Mouse (Mus musculus) heart, embryonic 12.5 days (tissue): ENCODE results near the gene Cltc. TPM values are rescaled to one million over a fixed set of nuclear protein-coding genes. Genes with fewer than 3 reads are reported as not detected.

ENCODE experiments used
- ATAC-seq: fragments of 200-750 bp; cut with Nextera tagmentation; 2 replicates; pipeline ENCODE4 v1.8.0; 2017; ENCODE audit warnings: moderate TSS enrichment, moderate library complexity; ENCODE audit not compliant: insufficient number of reproducible peaks, low FRiP score
- H3K27ac ChIP-seq: fragments of 300-500 bp; sonication (generic); 2 replicates; pipeline ENCODE4 v1.5.1; 2016; ENCODE audit warnings: mild to moderate bottlenecking, moderate library complexity; ENCODE audit not compliant: poor library complexity, severe bottlenecking
- H3K27me3 ChIP-seq: fragments of 300-500 bp; sonication (generic); replicated peaks from 2 replicates; pipeline ENCODE4 v1.6.1; 2016; ENCODE audit warnings: mild to moderate bottlenecking, moderate library complexity
- H3K36me3 ChIP-seq: fragments of 300-500 bp; sonication (generic); 2 replicates; pipeline ENCODE4 v1.6.1; 2016; ENCODE audit warnings: mild to moderate bottlenecking, moderate library complexity
- H3K4me1 ChIP-seq: fragments of 300-500 bp; sonication (generic); replicated peaks from 2 replicates; pipeline ENCODE4 v1.6.1; 2016; ENCODE audit warnings: mild to moderate bottlenecking
- H3K4me2 ChIP-seq: fragments of 300-500 bp; sonication (generic); 2 replicates; pipeline ENCODE4 v1.6.1; 2016; ENCODE audit warnings: mild to moderate bottlenecking, moderate library complexity
- H3K4me3 ChIP-seq: fragments of 300-500 bp; sonication (generic); 2 replicates; pipeline ENCODE4 v1.5.1; 2016; ENCODE audit warnings: mild to moderate bottlenecking
- H3K9ac ChIP-seq: fragments of 300-500 bp; sonication (generic); 2 replicates; pipeline ENCODE4 v1.6.1; 2016; ENCODE audit warnings: mild to moderate bottlenecking, moderate library complexity
- H3K9me3 ChIP-seq: fragments of 300-500 bp; sonication (generic); replicated peaks from 2 replicates; pipeline ENCODE4 v1.6.1; 2016; ENCODE audit warnings: mild to moderate bottlenecking, moderate library complexity
- WGBS: fragments of 180-500 bp; shearing (Covaris S2); methylation state at CpG from one replicate; pipeline ENCODE4 v1.1.7; 2016; 5-methylcytosine and 5-hydroxymethylcytosine counted together
- polyA plus RNA-seq: library from polyadenylated mRNA; unstranded; fragments of >200 nt; fragmentation: Nextera tagmentation; extraction: Ambion mirVana; gene quantifications from 2 replicates; pipeline ENCODE4 v1.2.1, GENCODE M21; 2016

Gene Cltc
- polyA plus RNA-seq, 1 experiment from 2014 or later = 194 TPM

- H3K27ac ChIP-seq = no peak overlapping the region
- 30% methylated on average over 7 of the region's 7 CpGs for WGBS
- peaks cover 28% of the 10 kb centered on the region for H3K4me1 ChIP-seq
- H3K36me3 ChIP-seq = peaks cover 12% of the 10 kb centered on the region
- H3K27me3 ChIP-seq = no peaks in the 10 kb centered on the region
- peak overlapping the region; percentile 91 for H3K4me2 ChIP-seq
- ATAC-seq = no peak
- no peaks in the 10 kb centered on the region for H3K9me3 ChIP-seq
- peak overlapping the region; percentile 93 for H3K9ac ChIP-seq
- peak overlapping the region; percentile 95 for H3K4me3 ChIP-seq
These were observed 74.5 kb downstream of the Cltc start for GRCm38 (mm10) chr11:86682861-86683260.

- Histone ChIP-seq H3K4me2 (no peak overlapping the region), H3K27me3 (no peaks in the 10 kb centered on the region), H3K4me1 (peaks cover 26% of the 10 kb centered on the region), H3K9me3 (no peaks in the 10 kb centered on the region), H3K4me3 (no peak overlapping the region), H3K36me3 (peaks cover 3% of the 10 kb centered on the region), H3K9ac (no peak overlapping the region), H3K27ac (no peak overlapping the region)
- WGBS = 82% methylated on average over 3 of the region's 3 CpGs
- ATAC-seq = no peak
These were observed 75.9 kb downstream of the Cltc start for GRCm38 (mm10) chr11:86681423-86681822.

- ATAC-seq = no peak
- H3K9ac ChIP-seq = no peak overlapping the region
- H3K4me2 ChIP-seq = no peak overlapping the region
- no peaks in the 10 kb centered on the region for H3K27me3 ChIP-seq
- peaks cover 1% of the 10 kb centered on the region for H3K36me3 ChIP-seq
- no peak overlapping the region for H3K4me3 ChIP-seq
- no peak overlapping the region for H3K27ac ChIP-seq
- 96% methylated on average over 3 of the region's 3 CpGs for WGBS
- H3K4me1 ChIP-seq = peaks cover 23% of the 10 kb centered on the region
- no peaks in the 10 kb centered on the region for H3K9me3 ChIP-seq
These were observed 76.6 kb downstream of the Cltc start for GRCm38 (mm10) chr11:86680729-86681128.

GRCm38 (mm10) chr11:86678957-86679356, 78.4 kb downstream of the Cltc start:
- H3K4me2 ChIP-seq = no peak overlapping the region
- H3K27me3 ChIP-seq = no peaks in the 10 kb centered on the region
- no peak overlapping the region for H3K9ac ChIP-seq
- H3K4me1 ChIP-seq = peaks cover 11% of the 10 kb centered on the region
- H3K27ac ChIP-seq = no peak overlapping the region
- no peak overlapping the region for H3K4me3 ChIP-seq
- H3K36me3 ChIP-seq = no peaks in the 10 kb centered on the region
- 61% methylated on average over 5 of the region's 5 CpGs for WGBS
- ATAC-seq = no peak
- no peaks in the 10 kb centered on the region for H3K9me3 ChIP-seq

- Histone ChIP-seq H3K4me3 (no peak overlapping the region), H3K4me1 (peaks cover 14% of the 10 kb centered on the region), H3K4me2 (no peak overlapping the region), H3K27ac (no peak overlapping the region), H3K9me3 (no peaks in the 10 kb centered on the region), H3K36me3 (no peaks in the 10 kb centered on the region), H3K9ac (no peak overlapping the region), H3K27me3 (no peaks in the 10 kb centered on the region)
- no peak for ATAC-seq
- WGBS = 82% methylated on average over 4 of the region's 4 CpGs
These were observed 81.8 kb downstream of the Cltc start for GRCm38 (mm10) chr11:86675520-86675919.

GRCm38 (mm10) chr11:86672772-86673171, 84.6 kb downstream of the Cltc start:
- Histone ChIP-seq H3K9me3 (no peaks in the 10 kb centered on the region), H3K27me3 (no peaks in the 10 kb centered on the region), H3K27ac (no peak overlapping the region), H3K36me3 (no peaks in the 10 kb centered on the region), H3K4me2 (no peak overlapping the region), H3K4me3 (no peak overlapping the region), H3K9ac (no peak overlapping the region), H3K4me1 (peaks cover 10% of the 10 kb centered on the region)
- ATAC-seq = no peak
- WGBS = 52% methylated on average over 3 of the region's 3 CpGs

- ATAC-seq = no peak
- no peak overlapping the region for H3K4me3 ChIP-seq
- H3K36me3 ChIP-seq = no peaks in the 10 kb centered on the region
- H3K4me1 ChIP-seq = peaks cover 10% of the 10 kb centered on the region
- 43% methylated on average over 3 of the region's 3 CpGs for WGBS
- no peaks in the 10 kb centered on the region for H3K9me3 ChIP-seq
- no peaks in the 10 kb centered on the region for H3K27me3 ChIP-seq
- no peak overlapping the region for H3K4me2 ChIP-seq
- no peak overlapping the region for H3K9ac ChIP-seq
- H3K27ac ChIP-seq = 0 out of 2 replicates have a peak overlapping the region, but pooled peaks have one; percentile 18
These were observed 86.2 kb downstream of the Cltc start for GRCm38 (mm10) chr11:86671041-86671675.

GRCm38 (mm10) chr11:86668169-86668568, 89.2 kb downstream of the Cltc start:
- H3K27me3 ChIP-seq = no peaks in the 10 kb centered on the region
- H3K4me3 ChIP-seq = no peak overlapping the region
- no peak overlapping the region for H3K9ac ChIP-seq
- no peak for ATAC-seq
- no peak overlapping the region for H3K4me2 ChIP-seq
- WGBS = 89% methylated on average over 3 of the region's 3 CpGs
- H3K9me3 ChIP-seq = no peaks in the 10 kb centered on the region
- no peak overlapping the region for H3K27ac ChIP-seq
- peaks cover 13% of the 10 kb centered on the region for H3K36me3 ChIP-seq
- peaks cover 10% of the 10 kb centered on the region for H3K4me1 ChIP-seq

- no peak overlapping the region for H3K4me2 ChIP-seq
- peaks cover 15% of the 10 kb centered on the region for H3K36me3 ChIP-seq
- H3K9me3 ChIP-seq = no peaks in the 10 kb centered on the region
- no peak overlapping the region for H3K9ac ChIP-seq
- H3K27ac ChIP-seq = no peak overlapping the region
- H3K27me3 ChIP-seq = no peaks in the 10 kb centered on the region
- peaks cover 10% of the 10 kb centered on the region for H3K4me1 ChIP-seq
- no peak for ATAC-seq
- H3K4me3 ChIP-seq = no peak overlapping the region
- 91% methylated on average over 2 of the region's 2 CpGs for WGBS
These were observed 89.8 kb downstream of the Cltc start for GRCm38 (mm10) chr11:86667553-86667952.

- no peak overlapping the region for H3K27ac ChIP-seq
- no peak for ATAC-seq
- H3K4me3 ChIP-seq = no peak overlapping the region
- WGBS = 79% methylated on average over 3 of the region's 3 CpGs
- H3K4me2 ChIP-seq = no peak overlapping the region
- no peak overlapping the region for H3K9ac ChIP-seq
- no peaks in the 10 kb centered on the region for H3K9me3 ChIP-seq
- peaks cover 34% of the 10 kb centered on the region for H3K36me3 ChIP-seq
- no peaks in the 10 kb centered on the region for H3K27me3 ChIP-seq
- no peaks in the 10 kb centered on the region for H3K4me1 ChIP-seq
These were observed 93.0 kb downstream of the Cltc start for GRCm38 (mm10) chr11:86664406-86664805.

GRCm38 (mm10) chr11:86663977-86664376, 93.4 kb downstream of the Cltc start:
- Histone ChIP-seq H3K4me1 (no peaks in the 10 kb centered on the region), H3K27ac (no peak overlapping the region), H3K36me3 (peaks cover 34% of the 10 kb centered on the region), H3K4me3 (no peak overlapping the region), H3K4me2 (no peak overlapping the region), H3K9me3 (no peaks in the 10 kb centered on the region), H3K9ac (no peak overlapping the region), H3K27me3 (no peaks in the 10 kb centered on the region)
- ATAC-seq = no peak
